Mouse (Mus musculus) urinary bladder, postnatal 25 days (tissue): ENCODE measurements at regions not wholly inside any gene's neighbourhood (a gene's known extent, or its start where the extent isn't known, plus 50 kb on each side); places are given as distances from the start of the nearest gene placed in this dataset.

ENCODE experiments used
- DNase-seq: peaks from one replicate; pipeline ENCODE4 v3.0.0; 2022; ENCODE audit warnings: low spot score

- no peak for DNase-seq
Measured at GRCm38 (mm10) chr11:109039792-109040518, 104.2 kb downstream of the E030025P04Rik start.

- DNase-seq, result no peak
Measured at GRCm38 (mm10) chr11:109039060-109039791, 104.9 kb downstream of the E030025P04Rik start.

GRCm38 (mm10) chr11:109038136-109038535 is 106.0 kb downstream of the E030025P04Rik start:
- no peak for DNase-seq

DNA sequence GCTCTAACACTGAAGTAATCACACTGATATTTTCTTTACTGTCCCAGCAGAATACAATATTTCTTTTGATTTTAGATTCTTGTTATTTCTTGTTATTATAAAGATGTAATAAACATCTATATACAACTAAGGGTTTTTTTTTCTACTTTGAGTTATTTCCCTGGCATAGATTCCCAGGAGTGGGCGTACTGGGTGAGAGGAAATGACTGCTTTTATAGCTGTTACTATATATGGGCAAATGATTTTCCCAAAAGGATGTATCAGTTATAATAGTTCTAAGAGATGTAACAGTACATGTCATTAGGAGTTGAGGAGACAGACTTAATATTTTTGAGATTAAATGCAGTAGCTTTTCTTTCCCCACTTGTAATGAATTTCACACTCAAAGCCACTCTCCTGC is 109.6 kb downstream of the E030025P04Rik start:
- DNase-seq, result no peak

- no peak for DNase-seq
Measured at GRCm38 (mm10) chr11:109034072-109034471, 110.1 kb downstream of the E030025P04Rik start.

DNA sequence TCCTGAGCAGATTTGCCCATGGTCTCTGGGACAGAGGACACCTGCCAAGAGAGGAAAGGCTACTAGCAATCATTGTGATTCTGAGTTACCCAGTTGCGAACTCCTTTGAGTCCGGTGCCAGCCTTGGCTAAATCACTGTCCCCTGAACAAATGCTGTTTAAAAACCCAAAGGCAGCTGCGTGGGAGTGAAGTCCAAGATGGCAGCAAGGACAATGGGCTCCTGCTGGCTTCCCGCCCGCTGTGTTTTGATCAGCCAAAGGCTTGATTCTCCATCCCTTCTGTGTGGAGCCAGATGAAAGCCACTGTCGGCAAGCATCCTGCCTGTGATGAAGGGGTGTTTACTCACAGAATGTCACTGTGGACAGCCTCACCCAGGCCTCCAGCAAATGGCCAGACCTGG is 111.4 kb downstream of the E030025P04Rik start:
- no peak for DNase-seq

DNA sequence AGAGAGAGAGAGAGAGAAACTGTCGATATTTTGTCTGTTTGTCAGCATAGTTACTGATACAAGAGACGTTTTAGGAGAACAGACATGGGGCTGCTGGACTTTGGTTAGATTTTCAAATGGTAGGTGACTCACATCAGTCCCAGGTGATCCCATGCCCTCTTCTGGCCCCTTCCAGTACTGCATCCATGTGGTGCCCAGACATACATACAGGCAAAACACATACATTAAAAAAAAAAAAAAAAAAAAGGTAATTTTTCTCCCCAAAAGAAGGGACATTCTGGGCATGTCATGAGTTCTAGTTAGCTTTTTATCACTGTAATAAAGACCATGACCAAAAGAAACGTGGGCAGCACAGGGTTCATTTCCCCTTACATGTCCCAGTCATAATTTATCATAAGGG is 110.3 kb downstream of the Axin2 start:
- DNase-seq, result peak; percentile 51

DNA sequence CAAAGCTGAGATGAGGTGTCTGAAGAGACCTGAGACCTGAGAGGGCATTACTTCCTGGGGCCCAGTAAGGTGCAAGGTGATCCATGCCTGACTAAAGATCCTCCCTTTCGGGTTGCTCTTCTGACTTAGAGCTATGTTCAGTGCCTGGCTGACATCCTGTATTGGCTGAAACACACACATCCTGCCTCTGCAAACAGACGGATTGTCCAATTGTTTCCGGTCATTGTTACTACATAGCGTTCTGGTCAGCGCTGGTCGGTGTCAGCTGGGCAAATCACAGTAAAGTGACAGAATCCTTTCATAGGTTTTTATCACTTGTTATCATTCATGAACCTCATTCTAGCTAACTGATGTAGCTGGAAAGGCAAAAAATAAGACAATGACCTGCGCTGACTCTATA is 109.7 kb downstream of the Axin2 start:
- no peak for DNase-seq

DNA sequence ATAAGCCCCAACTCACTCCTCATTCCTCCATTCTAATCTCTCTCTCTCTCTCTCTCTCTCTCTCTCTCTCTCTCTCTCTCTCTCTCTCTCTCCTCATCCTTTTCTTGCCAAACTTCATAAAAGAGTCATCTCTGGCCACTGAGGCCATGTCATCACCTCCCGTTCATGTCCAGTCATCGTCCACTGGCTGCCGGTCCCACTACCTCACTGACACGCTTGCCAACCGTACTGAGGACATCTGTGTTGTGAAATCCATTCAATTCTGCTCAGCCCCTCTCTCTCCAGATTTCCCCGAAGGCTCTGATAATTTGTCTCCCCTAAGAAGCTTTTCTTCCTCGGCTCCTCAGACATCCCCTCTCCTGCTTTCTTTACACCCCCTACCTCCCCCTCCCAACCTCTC is 94.7 kb downstream of the Axin2 start:
- no peak for DNase-seq

GRCm38 (mm10) chr11:109011161-109011560 is 91.0 kb downstream of the Axin2 start:
- no peak for DNase-seq

DNA sequence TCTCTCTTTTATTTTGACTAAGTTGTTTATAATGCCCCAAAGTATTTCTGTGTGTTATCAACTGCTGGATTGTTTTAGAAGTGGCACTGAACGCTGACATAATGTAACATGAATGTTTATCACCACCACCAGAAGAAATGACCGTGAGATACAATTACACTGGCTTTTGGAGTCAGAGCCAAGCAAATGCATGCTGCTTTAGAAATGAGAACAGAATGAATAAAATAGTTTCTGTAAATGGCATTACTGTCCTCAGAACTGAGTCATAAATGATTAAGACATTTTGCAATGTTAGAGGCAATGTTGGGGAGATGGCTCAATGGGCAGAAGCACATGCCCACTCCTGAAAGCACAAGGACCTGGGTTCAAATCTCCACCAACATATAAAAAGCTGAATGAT is 88.7 kb downstream of the Axin2 start:
- no peak for DNase-seq

- no peak for DNase-seq
Measured at GRCm38 (mm10) chr11:109005681-109006080, 85.5 kb downstream of the Axin2 start.
